Mouse (Mus musculus): ENCODE data around the gene Znrf1.

Znrf1 gene

DNA sequence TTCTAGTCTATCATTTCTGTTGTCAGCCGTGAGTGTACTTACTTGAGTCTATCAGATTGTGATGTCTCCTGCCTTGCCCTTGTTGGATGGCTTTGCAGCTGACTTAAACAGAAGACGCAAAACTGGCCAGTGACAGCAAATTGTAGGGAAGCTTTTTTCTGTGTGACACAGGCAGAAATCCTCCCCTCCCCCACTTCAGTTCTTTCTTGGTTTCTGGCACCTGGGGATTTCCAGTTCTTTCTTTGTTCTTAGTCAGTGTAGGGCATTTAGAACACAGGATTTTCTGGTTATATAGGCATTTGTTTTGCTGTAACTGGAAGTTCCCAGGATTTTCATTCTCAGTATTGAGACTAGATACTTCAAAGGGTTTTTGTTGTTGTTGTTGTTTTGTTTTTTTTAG lies 34.5 kb downstream of the Znrf1 start:
- DNase-seq = no peak

DNA sequence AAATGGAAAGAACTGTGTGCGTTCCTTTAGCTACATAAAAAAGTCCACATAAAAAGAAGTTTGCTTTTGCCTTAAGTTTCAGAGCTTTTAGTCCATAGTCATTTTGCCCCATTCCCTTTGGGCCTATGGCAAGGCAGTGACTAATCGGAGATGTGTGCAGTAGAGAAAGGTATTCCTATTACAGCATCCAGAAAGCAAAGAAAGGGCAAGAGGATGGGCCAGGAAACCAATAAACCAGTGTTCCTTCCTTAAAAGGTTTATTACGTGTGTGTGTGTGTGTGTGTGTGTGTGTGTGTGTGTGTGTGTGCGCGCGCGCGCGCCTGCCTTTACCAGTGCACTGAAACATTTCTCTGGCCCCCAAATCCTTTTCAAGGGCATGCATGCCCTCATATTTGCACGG lies 35.8 kb downstream of the Znrf1 start:
- no peak for DNase-seq

DNA sequence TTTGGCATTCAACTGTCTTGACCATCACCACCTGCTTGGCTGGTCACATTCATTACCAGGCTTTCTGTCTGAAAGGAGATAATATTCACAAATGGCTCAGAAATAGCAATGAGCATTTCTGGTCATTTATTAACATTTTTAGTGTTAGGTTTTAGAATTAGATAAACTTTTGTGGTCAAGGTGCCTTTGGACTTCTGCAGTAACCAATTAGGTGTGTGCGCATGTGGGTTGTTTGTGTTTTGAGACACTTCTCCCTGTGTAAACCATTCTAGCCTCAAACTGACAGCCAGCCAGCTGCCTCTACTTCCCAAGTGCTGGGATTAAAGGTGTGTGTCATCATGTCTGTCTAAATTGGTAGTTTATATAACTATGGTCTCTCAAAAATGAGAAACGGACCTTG lies 36.5 kb downstream of the Znrf1 start:
- DNase-seq = no peak

DNA sequence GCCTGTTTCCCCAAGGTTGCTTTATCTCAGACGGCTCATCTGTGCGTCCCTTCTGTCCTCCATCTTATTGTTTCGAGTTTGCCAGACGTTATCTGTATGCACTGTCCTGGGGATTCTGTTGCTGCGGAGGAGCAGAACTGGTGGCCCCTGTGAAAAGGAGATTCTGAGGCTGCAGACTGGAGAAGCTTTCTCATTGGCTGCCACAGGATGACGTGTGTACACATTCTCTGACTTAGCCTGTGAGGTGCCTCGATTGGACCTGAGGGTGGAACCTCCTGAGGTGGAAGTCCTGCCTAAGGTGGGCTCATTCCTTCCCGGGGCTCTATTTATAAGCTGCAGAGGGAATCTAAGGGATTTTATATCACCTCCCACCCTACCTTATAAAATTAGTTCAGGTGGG lies 37.7 kb downstream of the Znrf1 start:
- DNase-seq = no peak

DNA sequence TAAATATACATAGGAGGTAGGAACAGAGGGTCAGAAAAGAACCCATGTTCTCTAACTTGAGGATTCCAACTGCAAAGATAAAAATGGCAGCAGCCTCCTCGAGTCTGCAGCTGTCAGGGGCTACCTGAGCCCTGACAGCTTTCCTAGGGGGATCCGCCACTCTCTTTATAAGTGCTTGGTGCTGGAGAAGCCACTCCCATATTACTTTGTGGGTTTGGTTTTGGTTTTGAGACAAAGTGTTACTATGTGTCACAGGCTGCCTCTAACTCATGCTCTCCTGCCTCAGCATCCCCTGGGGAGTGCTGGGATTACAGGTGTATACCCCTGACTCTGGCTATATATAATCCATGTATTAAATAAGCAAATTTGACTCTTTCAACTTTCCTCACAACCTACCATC lies 38.1 kb downstream of the Znrf1 start:
- DNase-seq = no peak

DNA sequence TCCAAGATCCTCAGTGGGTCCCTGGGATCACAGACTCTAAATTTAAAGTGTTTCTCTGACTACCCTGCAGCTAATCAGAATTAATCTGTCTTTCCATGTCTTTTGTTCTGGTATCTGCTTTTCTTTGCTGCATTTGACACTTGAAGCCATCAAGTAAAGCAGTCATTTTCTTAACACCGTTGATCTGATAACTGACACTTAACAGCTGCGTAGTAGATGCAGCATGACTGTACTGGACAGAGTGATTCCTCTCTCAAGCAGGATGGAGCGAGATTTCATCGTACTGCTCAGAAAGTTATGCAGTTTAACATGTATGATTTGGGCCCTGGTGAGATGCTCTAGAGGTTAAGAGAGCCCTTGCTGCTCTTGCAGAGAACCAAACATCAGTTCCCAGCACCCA lies 39.6 kb downstream of the Znrf1 start:
- no peak for DNase-seq

DNA sequence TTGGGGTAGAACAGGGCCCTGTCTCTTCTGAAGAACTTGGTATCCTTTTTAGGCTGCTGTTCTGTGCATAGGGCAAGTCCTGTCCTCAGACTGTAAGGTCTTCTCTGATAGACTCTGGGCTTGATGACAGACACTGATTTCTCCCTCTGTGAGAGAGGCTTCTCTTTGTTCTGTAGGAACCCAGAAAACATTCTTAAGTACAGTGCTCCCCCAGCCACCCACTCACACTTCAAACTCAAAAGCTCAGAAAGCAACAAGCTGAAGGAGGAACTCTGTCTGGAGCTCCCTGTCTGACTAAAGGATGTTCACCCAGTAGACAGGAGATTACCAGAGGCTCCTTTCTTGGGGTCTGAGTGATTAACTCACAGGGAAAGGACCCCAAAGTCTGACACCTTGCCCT lies 40.6 kb downstream of the Znrf1 start:
- DNase-seq = no peak

DNA sequence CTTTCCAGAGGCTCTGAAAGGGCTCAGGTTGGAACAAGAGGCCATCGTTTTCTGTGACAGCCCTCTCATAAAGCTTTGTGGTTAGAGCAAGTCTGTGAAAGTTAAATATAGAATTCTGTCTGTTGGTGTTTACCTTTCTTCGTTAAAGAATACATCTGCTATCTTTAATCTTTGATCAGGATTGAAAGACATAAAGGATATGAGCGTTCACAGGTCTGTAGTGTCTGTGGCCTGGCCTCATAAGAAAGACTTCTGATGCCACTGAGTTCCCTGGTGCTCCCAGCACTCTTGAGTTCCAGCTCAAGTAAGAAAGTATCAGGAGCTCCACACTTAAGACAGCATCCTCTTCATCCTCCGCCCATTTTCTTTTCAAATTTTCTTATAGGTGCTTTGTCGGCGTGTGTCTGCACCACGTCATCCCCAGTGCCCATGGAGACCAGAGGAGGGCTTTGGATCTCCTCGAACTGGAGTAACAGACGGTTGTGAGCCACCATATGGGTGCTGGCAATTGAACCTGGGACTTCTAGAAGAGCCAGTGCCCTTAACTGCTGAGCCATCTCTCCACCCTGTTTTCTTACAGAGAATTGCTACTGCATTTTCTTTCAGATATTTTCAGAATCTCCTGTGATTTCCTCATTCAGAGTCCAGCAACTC lies 42.1 kb downstream of the Znrf1 start:
- DNase-seq = no peak

DNA sequence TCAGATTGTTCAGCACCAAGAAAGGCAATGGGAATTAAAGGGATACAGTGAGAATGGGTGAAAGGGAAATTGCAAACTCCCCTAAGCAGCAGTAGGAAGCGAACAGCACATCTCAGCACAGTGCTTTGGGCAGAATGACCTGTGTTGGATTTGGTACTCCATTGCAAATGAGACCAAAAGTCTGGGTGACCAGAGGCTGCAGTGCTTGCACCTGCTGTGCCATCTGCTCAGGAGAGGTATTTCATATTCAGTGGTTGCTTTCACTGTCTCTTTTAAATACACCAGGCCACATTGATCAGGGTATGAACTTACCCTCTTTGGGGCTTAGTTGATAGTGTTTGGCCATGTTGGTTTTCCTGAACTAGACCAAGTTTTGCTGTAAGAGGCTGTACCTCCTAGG lies 43.4 kb downstream of the Znrf1 start:
- peak; percentile 57 to 62 for DNase-seq

DNA sequence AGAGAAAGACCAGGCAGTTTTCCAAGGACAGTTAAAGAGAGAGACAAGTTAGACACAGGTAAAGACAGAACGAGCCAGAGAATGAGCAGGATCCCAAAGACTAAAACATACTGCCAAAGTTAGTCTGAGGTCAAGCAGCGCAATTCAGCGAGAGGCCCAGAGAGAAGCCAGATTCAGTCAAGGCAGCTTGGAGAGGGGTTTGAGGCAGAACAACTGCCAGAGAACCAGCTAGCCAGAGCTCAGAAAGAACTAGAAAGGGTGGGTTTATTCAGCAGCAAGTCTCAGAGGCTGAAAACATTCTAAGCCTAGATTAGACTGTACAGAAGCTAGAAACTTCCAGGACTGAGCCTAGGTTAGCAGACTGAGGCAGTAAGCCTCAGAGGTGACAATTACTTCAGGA lies 44.4 kb downstream of the Znrf1 start:
- DNase-seq = no peak

DNA sequence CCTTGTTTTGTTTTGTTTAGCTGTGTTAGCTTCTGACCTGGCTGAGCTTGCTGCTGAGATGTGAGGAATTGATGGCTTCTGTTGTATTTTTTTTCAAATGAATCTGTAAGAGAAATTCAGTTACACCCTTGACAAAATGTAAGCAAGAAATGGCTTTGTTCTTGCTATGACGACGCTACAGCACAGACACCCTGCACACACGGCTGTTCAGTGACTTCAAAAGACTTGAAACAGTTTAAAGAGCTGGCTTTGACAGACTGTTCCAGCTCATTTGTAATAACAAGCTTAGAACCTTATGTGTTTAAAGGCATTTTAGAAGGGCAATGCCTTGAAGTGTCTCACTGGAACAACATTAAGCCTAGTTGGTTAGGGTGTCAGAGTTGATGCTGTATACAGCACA lies 46.5 kb downstream of the Znrf1 start:
- no peak for DNase-seq

DNA sequence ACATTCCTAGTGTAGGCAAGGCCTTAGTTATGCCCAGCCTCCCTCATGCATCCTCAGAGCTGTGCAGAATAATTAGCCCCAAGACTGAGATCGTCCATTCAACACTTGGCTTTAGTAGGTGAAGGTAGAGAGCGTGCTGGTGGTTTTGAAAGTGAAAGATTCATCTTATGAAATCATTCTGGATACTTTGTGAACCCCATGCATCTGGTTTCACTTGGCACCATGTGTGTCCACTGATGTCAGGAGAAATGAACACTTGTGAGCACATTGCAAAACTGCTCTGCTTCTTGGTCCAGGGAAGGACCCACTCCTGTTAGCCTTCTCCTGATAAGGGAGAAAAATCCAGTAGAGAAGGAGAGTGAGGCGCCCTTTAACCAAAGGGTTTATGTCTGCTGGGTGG lies 49.0 kb downstream of the Znrf1 start:
- DNase-seq = no peak

DNA sequence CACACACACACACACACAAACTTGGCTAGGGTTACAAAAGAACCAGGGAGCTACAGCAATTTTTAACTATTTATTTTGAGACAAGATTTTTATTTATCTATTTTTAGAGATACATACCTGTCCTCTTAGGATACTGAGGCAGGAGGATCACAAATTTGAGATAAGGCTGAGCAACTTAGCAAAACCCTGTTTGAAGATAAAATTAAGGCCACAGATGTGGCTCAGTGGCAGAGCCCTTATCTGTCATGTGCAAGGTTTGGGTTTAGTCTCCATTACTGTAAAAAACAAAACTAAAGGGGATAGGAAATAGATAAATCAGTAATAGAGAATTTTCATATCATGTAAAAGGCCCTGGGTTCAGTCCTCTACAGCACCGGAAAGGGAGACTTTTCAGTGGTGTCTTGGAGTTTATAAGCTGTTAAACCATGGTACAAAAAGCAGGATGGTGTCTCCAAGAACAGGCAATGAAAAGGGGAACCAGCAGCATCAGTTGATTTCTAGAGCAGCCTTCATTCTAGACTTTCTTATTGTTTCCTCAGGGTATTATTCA lies 51.7 kb downstream of the Znrf1 start:
- no peak for DNase-seq

DNA sequence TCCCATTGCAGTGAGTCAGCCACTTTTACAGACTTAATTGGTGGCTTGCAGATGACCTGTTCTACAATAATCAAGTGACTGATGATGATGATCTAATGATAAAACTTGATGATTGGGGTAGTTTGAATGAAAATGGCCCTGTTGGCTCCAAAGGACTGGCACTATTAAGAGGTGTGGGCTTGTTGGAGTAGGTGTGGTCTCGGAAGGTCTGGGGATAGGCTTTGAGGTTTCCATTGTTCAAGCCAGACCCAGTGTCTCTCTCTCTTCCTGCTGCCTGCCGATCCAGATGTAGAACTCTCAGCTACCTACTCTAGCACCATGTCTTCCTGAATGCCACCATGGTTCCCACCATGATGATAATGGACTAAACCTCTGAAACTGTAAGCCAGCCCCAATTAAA lies 52.4 kb downstream of the Znrf1 start:
- no peak for DNase-seq

DNA sequence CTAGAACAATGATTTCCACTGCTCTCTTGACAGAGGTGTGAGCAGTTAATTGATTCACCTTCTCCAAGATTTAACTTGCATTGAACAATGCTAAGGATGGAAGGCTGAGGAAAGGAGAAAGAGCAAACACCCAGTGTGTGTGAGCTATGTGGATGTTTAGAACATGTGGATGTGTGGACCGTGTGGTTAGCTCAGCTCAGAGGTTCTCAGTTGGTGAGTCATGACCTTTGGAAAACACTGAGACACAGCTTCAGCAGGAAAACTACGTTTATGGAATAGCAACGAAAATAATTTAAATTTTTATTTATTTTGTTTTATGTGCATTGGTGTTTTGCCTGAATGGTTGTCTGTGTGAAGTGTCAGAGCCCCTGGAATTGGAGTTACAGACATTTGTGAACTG lies 54.3 kb downstream of the Znrf1 start:
- DNase-seq = no peak

DNA sequence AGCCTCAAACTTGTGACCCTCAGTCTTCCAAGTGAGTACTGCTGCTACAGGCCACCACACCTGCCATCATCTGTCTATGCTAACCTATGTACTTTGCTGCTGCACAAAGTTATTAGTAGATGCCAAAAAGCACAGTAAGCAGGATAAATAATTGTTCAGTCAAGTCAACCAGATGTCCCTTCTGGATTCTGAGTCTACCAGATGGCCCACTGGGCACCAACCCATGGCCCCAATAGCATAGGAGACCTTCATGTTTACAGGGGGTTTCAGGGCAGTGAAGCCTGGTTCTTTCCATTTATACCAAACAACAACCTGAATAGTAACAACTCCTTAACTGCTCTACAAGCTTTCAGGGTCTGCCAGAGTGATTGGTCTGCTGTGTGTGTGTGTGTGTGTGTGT lies 55.3 kb downstream of the Znrf1 start:
- no peak for DNase-seq

DNA sequence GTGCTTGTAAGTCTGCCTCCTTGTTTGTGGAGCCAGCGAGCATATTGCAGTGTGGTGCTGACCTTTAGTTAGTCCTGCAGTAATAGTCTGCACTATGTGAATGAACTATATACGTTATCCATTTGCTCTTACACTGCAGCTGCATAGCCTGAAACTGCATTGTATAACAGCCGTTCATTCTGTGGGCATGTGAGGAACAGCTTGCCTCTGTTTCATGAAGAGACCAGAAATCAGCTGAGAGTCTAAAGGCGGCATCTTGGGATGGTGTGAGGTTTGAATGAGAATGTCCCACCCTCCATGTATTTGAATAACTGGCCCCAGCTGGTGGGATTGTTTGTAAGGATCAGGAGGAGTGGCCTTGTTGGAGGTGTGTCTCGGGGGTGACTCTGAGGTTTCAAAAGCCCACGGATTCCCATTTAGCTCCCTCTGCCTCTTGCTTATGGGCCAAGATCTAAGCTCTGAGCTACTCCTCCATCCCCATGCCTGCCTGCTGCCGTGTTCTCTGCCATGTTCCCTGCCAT lies 56.6 kb downstream of the Znrf1 start:
- DNase-seq = no peak

DNA sequence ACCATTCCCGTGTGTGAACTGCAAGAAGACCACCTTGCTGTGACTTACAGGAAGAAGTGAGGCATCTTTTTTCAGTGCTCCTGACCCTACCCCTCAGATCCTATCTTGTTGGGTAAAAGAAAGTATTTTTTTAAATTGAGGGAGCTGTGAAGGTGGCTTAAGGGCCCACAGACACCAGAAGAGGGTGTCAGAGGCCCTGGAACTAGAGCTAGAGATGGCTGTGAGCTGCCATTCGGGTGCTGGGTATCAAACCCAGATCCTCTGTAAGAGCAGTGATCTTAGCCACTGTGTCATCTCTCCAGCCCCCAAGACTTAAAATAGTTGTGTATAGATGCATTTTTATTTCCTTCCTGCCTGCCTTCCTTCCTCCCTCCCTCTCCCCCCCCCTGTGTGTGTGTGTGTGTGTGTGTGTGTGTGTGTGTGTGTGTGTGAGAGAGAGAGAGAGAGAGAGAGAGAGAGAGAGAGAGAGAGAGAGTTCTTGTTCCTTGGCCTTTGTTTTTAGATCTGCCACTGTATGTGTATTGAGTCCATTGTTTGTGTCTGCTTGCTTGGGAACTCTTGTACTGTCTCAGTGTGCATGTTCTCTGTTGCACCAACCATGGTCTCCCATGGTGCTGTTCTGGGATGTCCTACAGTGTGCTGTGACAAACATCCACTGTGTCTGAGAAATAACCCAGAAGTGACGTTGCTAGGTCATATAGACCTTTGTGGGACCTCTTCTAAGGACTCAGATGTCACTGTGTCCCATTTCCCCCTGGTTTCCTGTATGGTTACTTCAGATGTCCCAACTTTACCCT lies 58.3 kb downstream of the Znrf1 start:
- DNase-seq = no peak

DNA sequence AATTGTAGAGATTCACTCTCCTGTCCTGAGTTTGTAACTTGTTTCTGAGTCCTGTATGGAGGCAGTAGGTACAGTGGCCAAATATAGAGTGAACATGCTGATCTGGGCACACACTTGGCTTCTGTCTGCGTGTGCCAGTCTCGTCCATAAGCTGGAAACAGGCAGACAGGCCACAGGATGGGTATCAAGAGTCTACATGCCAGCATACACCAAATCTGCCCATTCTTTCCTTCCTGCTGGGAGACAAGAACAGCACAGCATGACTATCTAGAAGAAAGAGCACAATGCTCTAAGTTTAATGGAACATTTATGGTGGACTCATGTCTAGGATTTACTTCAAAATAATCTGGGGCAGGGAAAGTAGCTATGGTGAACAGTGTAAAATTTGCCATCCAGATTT lies 59.1 kb downstream of the Znrf1 start:
- peak in 1 of 2 experiments; percentile 24 for DNase-seq

DNA sequence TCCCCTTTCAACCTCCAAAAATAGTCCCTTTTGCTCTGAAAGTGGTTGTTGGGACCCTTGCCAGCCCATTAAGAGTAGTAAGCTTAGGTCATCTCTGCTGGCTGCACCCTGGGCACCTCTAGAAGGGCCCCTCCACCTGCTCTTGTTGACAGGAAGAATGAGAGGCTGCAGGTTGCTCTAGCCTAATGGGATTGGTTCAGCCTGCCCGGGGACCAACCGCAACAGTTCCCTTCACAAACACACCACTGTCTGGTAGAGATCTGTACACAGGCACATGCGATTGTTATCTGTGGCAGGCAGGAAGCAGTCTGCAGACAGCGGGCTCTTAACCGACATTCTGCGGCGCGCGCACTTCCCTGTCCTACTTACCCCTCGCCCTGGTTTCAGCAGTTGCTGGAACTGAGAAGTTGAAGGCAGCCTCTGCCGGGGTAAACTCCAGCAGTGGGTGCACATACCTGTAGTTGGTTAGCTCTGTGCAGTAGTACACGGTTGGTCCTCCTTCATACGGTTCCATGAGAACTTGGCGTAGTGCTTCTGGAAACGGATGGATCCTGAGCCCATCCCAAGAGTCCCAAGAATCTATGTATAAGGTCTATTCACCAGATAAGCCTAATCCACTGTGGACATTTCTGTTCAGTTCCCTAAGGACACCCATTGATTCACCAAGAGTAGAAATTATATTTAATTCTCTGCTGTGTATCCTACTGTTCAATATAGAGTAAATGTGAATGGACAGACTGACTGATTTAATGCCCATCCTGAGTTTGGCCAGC lies 60.0 kb downstream of the Znrf1 start:
- no peak for DNase-seq

DNA sequence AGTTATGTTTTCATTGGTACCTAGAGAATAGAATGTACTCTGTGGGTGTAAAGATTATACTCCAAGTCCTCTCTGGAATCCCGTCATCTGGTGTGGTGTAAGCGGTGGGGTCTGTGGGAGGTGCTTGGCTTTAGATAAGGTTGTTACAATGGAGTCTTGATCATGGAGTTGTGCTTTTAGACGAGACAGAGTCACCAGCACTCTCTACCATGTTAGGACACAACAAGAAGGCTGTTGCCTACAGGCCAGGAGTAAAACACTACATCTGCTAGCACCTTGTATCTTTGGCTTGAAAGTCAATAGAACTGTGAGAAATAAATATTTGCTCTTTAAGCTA lies 60.6 kb downstream of the Znrf1 start:
- no peak for DNase-seq

DNA sequence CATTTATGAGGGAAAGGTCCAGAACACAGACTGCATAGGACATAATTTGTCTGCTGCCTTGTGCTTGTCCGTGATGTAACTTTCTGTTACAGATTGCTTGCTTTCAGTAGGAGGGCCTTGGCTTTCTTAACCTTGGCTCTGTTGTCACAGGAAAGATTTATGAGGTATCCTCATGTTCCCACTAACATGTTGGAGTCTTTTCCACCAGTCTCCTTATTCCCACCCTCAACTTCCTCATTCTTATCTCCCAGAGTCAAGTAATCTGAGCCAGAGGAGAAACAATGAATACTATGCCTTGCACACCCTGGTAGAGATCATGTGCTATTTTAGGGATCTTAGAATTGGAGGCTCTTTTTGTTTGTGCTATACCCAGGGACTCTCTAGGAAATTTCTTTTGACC lies 61.4 kb downstream of the Znrf1 start:
- no peak for DNase-seq

DNA sequence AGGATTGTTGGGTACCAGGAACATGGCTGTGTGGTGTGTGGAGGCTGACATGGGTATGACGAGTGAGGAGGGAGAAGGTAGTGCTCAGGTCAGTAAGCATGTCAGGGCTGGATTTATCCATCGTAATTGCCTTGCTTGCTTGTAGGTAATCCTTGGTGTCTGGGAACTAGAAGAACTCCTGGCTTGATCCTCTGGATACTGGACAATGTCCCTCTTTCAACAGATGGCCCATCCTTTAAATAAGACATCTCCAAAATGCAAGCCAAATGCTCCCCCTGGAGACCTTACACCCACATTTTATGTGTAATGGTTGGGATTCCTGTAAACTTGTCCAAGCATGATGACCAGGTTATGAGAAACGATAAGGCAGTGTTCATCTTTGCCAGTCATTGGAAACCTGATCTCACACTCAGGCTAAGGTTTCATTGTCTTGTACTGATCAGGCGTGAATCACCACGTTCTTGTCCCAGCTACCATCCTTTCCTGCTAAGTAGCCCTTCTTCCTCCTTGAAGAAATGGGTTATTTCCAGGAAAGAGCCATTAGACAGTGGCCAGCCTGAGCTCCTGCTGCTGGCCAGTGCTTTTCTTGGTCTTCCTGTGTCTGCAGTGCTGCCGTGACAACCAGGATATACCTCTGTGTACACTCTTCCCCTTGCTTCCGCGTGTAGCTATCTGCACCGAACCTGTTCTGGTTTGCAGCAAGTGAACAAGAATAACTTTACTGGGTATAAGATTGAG lies 64.0 kb downstream of the Znrf1 start:
- peak in 1 of 2 experiments; percentile 24 for DNase-seq
